Mouse (Mus musculus) CH12.LX (cell line): ENCODE results near the gene Trmt61a.

Experiments
- CHD2 ChIP-seq: IDR thresholded peaks from 2 replicates; pipeline ENCODE4 v1.6.1; 2011; ENCODE audit warnings: low read length, improper control_type of control experiment
- CTCF ChIP-seq, 2 experiments: IDR thresholded peaks in 1 of 2; conservative IDR thresholded peaks in 1 of 2; 2 replicates each; pipeline ENCODE4 v1.5.1; 2011 to 2012; ENCODE audit warnings: low read depth in 2 of 2, low read length in 2 of 2, improper control_type of control experiment in 1 of 2, inconsistent platforms in 1 of 2, mild to moderate bottlenecking in 1 of 2, moderate library complexity in 1 of 2
- EP300 ChIP-seq: IDR thresholded peaks from 2 replicates; pipeline ENCODE4 v1.6.1; 2011; ENCODE audit warnings: low read length, improper control_type of control experiment
- HCFC1 ChIP-seq: IDR thresholded peaks from 2 replicates; pipeline ENCODE4 v1.6.1; 2012; ENCODE audit warnings: low read depth, mild to moderate bottlenecking, inconsistent platforms, low read length, improper control_type of control experiment
- IRF4 ChIP-seq: IDR thresholded peaks from 2 replicates; pipeline ENCODE4 v1.6.1; 2014; ENCODE audit warnings: low read depth, mild to moderate bottlenecking, inconsistent platforms, low read length, improper control_type of control experiment
- MAX ChIP-seq: IDR thresholded peaks from 2 replicates; pipeline ENCODE4 v1.6.1; 2011; ENCODE audit warnings: low read length, improper control_type of control experiment
- MXI1 ChIP-seq: IDR thresholded peaks from 2 replicates; pipeline ENCODE4 v1.6.1; 2011; ENCODE audit warnings: mild to moderate bottlenecking, low read depth, low read length, improper control_type of control experiment
- POLR2A ChIP-seq: IDR thresholded peaks from 2 replicates; pipeline ENCODE4 v1.6.1; 2011; ENCODE audit warnings: low read depth, mild to moderate bottlenecking, improper control_type of control experiment, low read length
- POLR2AphosphoS2 ChIP-seq: IDR thresholded peaks from 2 replicates; pipeline ENCODE4 v1.6.1; 2011; ENCODE audit warnings: low read depth, low read length, improper control_type of control experiment
- TCF12 ChIP-seq: IDR thresholded peaks from 2 replicates; pipeline ENCODE4 v1.6.1; 2014; ENCODE audit warnings: low read depth, mild to moderate bottlenecking, inconsistent platforms, low read length, improper control_type of control experiment
- UBTF ChIP-seq: IDR thresholded peaks from 2 replicates; pipeline ENCODE4 v1.6.1; 2012; ENCODE audit warnings: low read depth, mild to moderate bottlenecking, inconsistent platforms, low read length, improper control_type of control experiment, moderate library complexity

GRCm38 (mm10) chr12:111648061-111648645, 29.8 kb upstream of the Trmt61a start:
- TF ChIP-seq POLR2A (no peak), EP300 (no peak), CTCF (conservative IDR thresholded peaks at IDR 0.05 in 1 of 2, IDR thresholded peaks at IDR 0.05 in 1 of 2; ENCODE audit: low read depth in 2 of 2, low read length in 2 of 2) (peak; percentile 34 to 66; a peak in 3 of 4 replicates), MAX (no peak), POLR2AphosphoS2 (no peak), UBTF (no peak), CHD2 (no peak), HCFC1 (no peak), TCF12 (no peak), IRF4 (no peak), MXI1 (no peak)
